Mouse (Mus musculus) lung, embryonic 16.5 days (tissue): ENCODE data around the gene Btnl9. TPM values are rescaled to one million over a fixed set of nuclear protein-coding genes. Genes with fewer than 3 reads are reported as not detected.
A peak's percentile ranks its signal among the peaks of the same experiment; 100 is the strongest.
"Not testable (repeated sequence)": the region's sequence is repeated elsewhere in the genome, so short reads cannot be mapped to it uniquely, and the experiment has no call there.

Source experiments
- ATAC-seq: fragments of 200-750 bp; cut with Nextera tagmentation; 2 replicates; pipeline ENCODE4 v1.8.0; 2017; ENCODE audit warnings: low read depth, mild to moderate bottlenecking, moderate library complexity
- H3K27ac ChIP-seq: fragments of 300-500 bp; sonication (generic); 2 replicates; pipeline ENCODE4 v1.5.1; 2014; ENCODE audit warnings: mild to moderate bottlenecking, control low read depth, low read length
- H3K27me3 ChIP-seq: fragments of 300-500 bp; sonication (generic); 2 replicates; pipeline ENCODE4 v1.6.1; 2014; ENCODE audit warnings: low read depth, low read length, mixed read lengths; ENCODE audit not compliant: control insufficient read depth, insufficient read depth
- H3K36me3 ChIP-seq: fragments of 300-500 bp; sonication (generic); 2 replicates; pipeline ENCODE4 v1.6.1; 2014; ENCODE audit warnings: low read length; ENCODE audit not compliant: control insufficient read depth, insufficient read depth
- H3K4me1 ChIP-seq: fragments of 300-500 bp; sonication (generic); replicated peaks from 2 replicates; pipeline ENCODE4 v1.6.1; 2014; ENCODE audit warnings: low read length, mixed read lengths; ENCODE audit not compliant: control insufficient read depth, insufficient read depth
- H3K4me2 ChIP-seq: fragments of 300-500 bp; sonication (generic); 2 replicates; pipeline ENCODE4 v1.6.1; 2014; ENCODE audit warnings: low read depth, low read length, control low read depth
- H3K4me3 ChIP-seq: fragments of 300-500 bp; sonication (generic); 2 replicates; pipeline ENCODE4 v1.5.1; 2014; ENCODE audit warnings: mild to moderate bottlenecking, low read length, control low read depth
- H3K9ac ChIP-seq: fragments of 300-500 bp; sonication (generic); 2 replicates; pipeline ENCODE4 v1.6.1; 2014; ENCODE audit warnings: low read length, control low read depth
- H3K9me3 ChIP-seq: fragments of 300-500 bp; sonication (generic); 2 replicates; pipeline ENCODE4 v1.6.1; 2016; ENCODE audit warnings: low read length; ENCODE audit not compliant: control insufficient read depth
- WGBS: fragments of 180-500 bp; shearing (Covaris S2); extraction: QIAGEN DNeasy Blood & Tissue Kit; methylation state at CpG from one replicate; pipeline ENCODE4 v1.1.7; 2014; 5-methylcytosine and 5-hydroxymethylcytosine counted together
- polyA plus RNA-seq: library from polyadenylated mRNA; unstranded; fragments of >200 nt; fragmentation: Nextera tagmentation; extraction: Ambion mirVana; gene quantifications from 2 replicates; pipeline ENCODE4 v1.2.1, GENCODE M21; 2015

Gene Btnl9
- polyA plus RNA-seq, 1 experiment from 2014 or later, result 0.84 TPM

GRCm38 (mm10) chr11:49189737-49190136, 2.8 kb upstream of the Btnl9 start:
- WGBS, result under 1% methylated on average over 7 of the region's 7 CpGs
- Histone ChIP-seq H3K4me2 (no peak overlapping the region), H3K9me3 (no peaks in the 10 kb centered on the region), H3K4me1 (no peaks in the 10 kb centered on the region; the same call in 1 of the 2 replicates), H3K27ac (no peak overlapping the region), H3K9ac (no peak overlapping the region), H3K36me3 (no peaks in the 10 kb centered on the region), H3K4me3 (no peak overlapping the region), H3K27me3 (no peaks in the 10 kb centered on the region)
- ATAC-seq, result no peak

DNA sequence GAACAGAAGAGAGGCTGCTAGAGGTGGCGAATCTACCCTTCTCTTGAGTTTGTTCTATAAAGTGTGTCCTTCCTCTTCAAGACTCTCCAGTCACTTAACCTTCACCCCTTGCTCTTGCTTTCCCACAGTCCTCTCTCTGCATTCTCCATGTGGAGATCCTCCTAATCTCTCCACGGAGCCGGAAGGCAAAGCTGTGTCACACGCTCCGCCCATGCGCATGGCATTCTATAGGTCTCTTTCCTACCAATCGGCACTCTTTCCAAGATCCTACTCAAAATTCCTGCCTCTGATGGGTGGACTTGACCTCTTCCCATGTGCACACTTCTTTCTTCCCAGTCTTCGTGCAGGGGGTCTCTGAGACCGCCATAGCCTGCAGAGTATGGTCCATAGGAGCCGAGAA, 742 bp upstream of the Btnl9 start:
- H3K9ac ChIP-seq, result no peak overlapping the region
- H3K4me1 ChIP-seq, result no peaks in the 10 kb centered on the region; the same call in 1 of the 2 replicates
- H3K4me3 ChIP-seq, result no peak overlapping the region
- no peaks in the 10 kb centered on the region for H3K27me3 ChIP-seq
- ATAC-seq, result no peak
- no peak overlapping the region for H3K27ac ChIP-seq
- 59% methylated on average over 10 of the region's 10 CpGs for WGBS
- H3K36me3 ChIP-seq, result no peaks in the 10 kb centered on the region
- no peaks in the 10 kb centered on the region for H3K9me3 ChIP-seq
- H3K4me2 ChIP-seq, result no peak overlapping the region

GRCm38 (mm10) chr11:49186452-49186851, 507 bp downstream of the Btnl9 start:
- H3K4me2 ChIP-seq, result no peak overlapping the region

DNA sequence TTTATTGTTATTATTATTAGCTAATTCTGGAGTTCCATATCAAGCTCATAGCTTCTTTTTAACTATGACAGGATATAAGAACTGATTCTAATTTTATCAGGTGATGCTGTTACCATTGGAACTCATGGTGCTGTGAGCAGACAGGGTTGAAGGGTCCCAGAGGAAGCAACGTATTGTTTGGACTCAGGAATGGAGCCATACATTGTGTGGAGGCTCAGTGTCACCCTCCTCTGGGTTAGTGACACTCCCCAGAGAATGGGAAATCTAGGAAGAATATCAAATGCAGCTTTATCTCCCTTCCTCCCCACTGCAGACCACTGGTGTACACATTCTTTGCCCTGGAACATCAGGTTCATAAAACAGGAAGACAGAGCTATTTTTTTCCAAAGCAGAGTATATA, 3.8 kb downstream of the Btnl9 start:
- Histone ChIP-seq H3K9ac (no peak overlapping the region), H3K27ac (no peak overlapping the region), H3K9me3 (no peaks in the 10 kb centered on the region), H3K4me2 (no peak overlapping the region), H3K4me3 (no peak overlapping the region), H3K27me3 (no peaks in the 10 kb centered on the region), H3K4me1 (no peaks in the 10 kb centered on the region; the same call in 1 of the 2 replicates), H3K36me3 (no peaks in the 10 kb centered on the region)
- 36% methylated on average over 1 of the region's 1 CpGs for WGBS
- no peak for ATAC-seq

More at GRCm38 (mm10) chr11:49186452-49186851, 507 bp downstream of the Btnl9 start:
- Histone ChIP-seq H3K27ac (no peak overlapping the region), H3K9ac (no peak overlapping the region), H3K4me1 (no peaks in the 10 kb centered on the region; the same call in 1 of the 2 replicates), H3K4me3 (no peak overlapping the region), H3K27me3 (no peaks in the 10 kb centered on the region), H3K36me3 (no peaks in the 10 kb centered on the region), H3K9me3 (no peaks in the 10 kb centered on the region)
- WGBS, result 76% methylated on average over 6 of the region's 6 CpGs
- ATAC-seq, result no peak

- not testable (repeated sequence) for H3K4me2 ChIP-seq, H3K27ac ChIP-seq, H3K9ac ChIP-seq, ATAC-seq, H3K9me3 ChIP-seq, H3K4me3 ChIP-seq, H3K36me3 ChIP-seq, H3K4me1 ChIP-seq, H3K27me3 ChIP-seq
- 70% methylated on average over 4 of the region's 4 CpGs for WGBS
These were observed 10.7 kb downstream of the Btnl9 start for GRCm38 (mm10) chr11:49176047-49176779.

- no peak for ATAC-seq
- no peak overlapping the region for H3K4me2 ChIP-seq
- no peak overlapping the region for H3K4me3 ChIP-seq
- WGBS, result 84% methylated on average over 8 of the region's 8 CpGs
- no peak overlapping the region for H3K27ac ChIP-seq
- no peaks in the 10 kb centered on the region for H3K4me1 ChIP-seq
- H3K27me3 ChIP-seq, result no peaks in the 10 kb centered on the region
- H3K9me3 ChIP-seq, result no peaks in the 10 kb centered on the region
- no peaks in the 10 kb centered on the region for H3K36me3 ChIP-seq
- H3K9ac ChIP-seq, result no peak overlapping the region
These were observed 11.6 kb downstream of the Btnl9 start for GRCm38 (mm10) chr11:49175345-49175744.

- 94% methylated on average over 4 of the region's 4 CpGs for WGBS
These were observed 16.4 kb downstream of the Btnl9 start for GRCm38 (mm10) chr11:49170576-49170975.

GRCm38 (mm10) chr11:49168839-49169611, 17.9 kb downstream of the Btnl9 start:
- H3K9me3 ChIP-seq, result peaks cover 6% of the 10 kb centered on the region
- peaks cover 13% of the 10 kb centered on the region for H3K27me3 ChIP-seq
- H3K36me3 ChIP-seq, result no peaks in the 10 kb centered on the region
- H3K9ac ChIP-seq, result no peak overlapping the region
- peak overlapping the region; percentile 27 for H3K4me3 ChIP-seq
- peak overlapping the region; percentile 49 for H3K4me2 ChIP-seq
- no peak overlapping the region for H3K27ac ChIP-seq
- WGBS, result 4% methylated on average over 50 of the region's 50 CpGs
- no peak for ATAC-seq
- H3K4me1 ChIP-seq, result 0 out of 2 replicates have a peak, but pooled peaks cover 2% of the 10 kb centered on the region

More at GRCm38 (mm10) chr11:49170576-49170975, 16.4 kb downstream of the Btnl9 start:
- H3K27me3 ChIP-seq, result peaks cover 13% of the 10 kb centered on the region
- H3K4me3 ChIP-seq, result no peak overlapping the region
- H3K27ac ChIP-seq, result no peak overlapping the region
- no peak overlapping the region for H3K9ac ChIP-seq
- no peak overlapping the region for H3K4me2 ChIP-seq
- ATAC-seq, result no peak
- no peaks in the 10 kb centered on the region for H3K36me3 ChIP-seq
- 0 out of 2 replicates have a peak, but pooled peaks cover 2% of the 10 kb centered on the region for H3K4me1 ChIP-seq
- peaks cover 6% of the 10 kb centered on the region for H3K9me3 ChIP-seq
